Mouse (Mus musculus): ENCODE data around the gene Lurap1.
A peak's percentile ranks its signal among the peaks of the same experiment; 100 is the strongest.

Gene Lurap1

DNA sequence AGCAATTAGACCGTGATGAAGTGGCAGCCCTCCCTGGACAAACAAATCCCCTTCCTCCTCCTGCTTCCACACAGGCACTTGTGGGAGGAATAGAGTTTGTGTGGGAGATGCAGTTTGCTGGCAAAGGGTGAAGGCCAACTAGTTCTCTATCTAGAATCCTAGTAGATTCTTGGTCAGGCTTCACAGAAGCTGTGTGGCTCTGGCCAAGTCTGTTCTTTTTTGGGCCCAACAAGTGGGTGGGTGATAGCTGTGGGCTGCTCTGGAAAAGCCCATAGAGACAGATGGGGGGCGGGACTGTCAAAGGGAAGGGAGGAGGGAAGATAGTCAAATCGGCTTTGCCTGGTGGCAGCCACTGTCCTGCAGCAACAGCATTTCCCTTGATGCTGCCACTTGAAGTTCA, 9.6 kb upstream of the Lurap1 start:
- DNase-seq: no peak

DNA sequence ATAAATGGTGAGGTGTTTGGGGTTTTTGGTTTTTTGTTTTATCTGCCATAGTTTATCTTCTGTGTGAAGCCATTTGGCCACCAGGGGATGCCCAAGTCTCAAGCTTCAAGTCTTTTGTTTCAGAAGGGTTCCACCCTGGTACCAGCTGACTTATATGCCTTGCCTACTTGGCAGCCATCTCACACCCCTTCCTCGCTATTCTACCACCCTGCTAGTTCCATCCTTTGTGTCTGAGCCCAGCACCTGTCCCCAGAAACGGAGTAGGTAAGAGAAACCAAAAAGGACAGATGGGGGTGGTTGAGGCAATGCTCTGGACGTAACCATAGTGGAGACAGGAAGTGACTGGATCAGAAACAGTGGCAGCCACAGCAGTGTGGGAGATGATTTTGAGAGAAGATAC, 8.8 kb upstream of the Lurap1 start:
- peak in 1 of 2 experiments; percentile 64 for DNase-seq

DNA sequence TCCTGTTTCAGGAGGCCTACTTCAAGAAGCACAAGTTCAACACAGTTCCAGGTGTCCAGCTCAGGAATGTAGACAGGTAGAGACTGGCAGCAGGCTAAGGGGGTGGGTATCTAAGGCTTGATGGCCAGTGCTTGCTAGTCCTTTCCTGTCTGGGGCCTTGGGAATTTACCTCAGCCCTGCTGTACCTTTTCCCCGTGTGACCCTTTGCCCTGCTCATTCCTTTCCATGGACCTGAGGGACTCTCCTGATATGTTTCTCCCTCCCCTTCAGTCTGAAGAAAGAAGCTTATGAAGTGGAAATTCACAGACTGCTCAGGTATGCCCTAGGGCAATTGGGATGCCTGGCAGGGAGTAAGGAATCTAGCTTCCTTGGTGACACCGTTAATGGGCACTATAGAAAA, 6.7 kb upstream of the Lurap1 start:
- DNase-seq: peak; percentile 47 to 60

DNA sequence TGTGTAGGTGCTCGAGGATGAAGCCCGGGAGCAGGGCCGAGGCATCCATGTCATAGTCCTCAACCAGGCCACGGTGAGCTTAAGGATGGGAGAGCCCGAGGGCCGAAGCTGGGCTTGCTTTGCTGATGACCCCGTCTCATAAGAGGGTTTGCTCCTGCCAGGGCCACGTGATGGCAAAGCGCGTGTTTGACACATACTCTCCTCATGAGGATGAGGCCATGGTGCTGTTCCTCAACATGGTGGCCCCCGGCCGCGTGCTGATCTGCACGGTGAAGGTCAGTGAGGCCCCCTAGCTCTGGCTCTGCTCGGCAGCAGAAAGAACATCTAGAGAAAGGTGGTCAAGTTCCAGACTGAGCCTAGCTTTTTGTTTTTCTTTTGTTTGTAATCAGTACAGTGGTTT, 1.6 kb upstream of the Lurap1 start:
- DNase-seq: no peak

DNA sequence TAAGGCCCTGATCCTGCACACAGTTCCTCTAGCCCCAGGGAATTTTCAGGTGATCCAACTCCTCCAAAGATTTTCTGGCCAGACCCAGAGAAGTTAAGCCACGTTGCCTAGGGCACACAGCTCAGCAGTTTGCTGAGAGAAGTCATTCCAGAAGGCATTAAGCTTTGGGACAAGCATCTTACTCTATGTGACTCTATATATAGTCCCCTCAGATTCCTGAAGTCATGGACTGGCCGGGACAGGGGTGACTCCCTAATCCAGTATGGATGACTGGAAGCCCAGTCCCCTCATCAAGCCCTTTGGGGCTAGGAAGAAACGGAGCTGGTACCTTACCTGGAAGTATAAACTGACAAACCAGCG, 296 bp downstream of the Lurap1 start:
- no peak for DNase-seq

DNA sequence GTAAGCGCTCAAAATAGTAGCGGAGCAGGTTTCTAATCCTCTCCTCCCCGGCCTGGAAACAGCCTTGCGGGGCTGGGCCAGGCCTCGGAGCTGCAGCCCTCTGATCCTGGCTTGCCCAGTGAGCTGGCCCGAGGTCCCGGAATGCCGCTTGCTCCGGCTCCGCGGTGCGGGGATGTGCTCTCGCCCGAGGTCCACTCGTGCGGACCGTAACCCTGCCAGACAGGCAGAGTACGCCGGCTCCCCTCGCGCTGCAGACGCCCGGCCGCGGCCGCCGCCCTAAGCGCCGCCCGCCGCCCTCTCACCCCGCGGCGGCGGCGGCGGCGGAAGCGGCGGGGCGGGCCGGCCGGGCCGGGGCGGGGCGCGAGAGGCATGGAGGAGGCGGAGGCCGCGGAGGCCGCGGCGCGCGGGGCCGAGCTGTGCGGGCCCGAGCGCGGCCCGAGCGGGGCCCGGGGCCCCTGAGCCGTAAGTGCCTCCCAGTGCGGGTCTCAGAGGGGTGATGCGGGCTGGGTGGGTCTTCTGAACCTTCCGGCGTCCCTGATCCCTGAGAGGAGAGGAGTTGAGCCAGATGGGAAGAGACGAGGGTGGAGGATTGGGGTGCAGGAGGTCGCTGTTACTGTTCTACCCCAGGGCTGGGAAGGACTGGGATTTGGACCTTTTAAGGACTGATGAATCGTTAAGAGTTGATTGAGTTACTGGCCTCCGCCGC, 829 bp downstream of the Lurap1 start:
- peak; percentile 66 to 89 for DNase-seq

DNA sequence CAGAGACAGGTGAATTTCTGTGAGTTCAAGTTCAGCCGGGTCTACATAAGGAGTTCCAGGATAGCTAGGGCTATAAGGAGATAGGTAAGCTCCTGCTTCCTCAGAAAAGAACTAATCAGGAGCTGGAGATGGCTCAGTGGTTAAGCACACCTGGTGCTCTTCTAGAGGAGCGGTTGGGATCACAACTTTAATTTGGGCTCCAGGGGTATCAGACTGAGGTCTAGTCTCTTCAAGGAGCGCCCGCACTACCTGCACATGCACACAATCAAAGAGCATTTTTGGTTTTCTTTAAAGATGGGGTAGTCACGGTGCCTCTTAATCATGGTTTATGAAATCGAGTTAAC, 1.4 kb downstream of the Lurap1 start:
- no peak for DNase-seq

DNA sequence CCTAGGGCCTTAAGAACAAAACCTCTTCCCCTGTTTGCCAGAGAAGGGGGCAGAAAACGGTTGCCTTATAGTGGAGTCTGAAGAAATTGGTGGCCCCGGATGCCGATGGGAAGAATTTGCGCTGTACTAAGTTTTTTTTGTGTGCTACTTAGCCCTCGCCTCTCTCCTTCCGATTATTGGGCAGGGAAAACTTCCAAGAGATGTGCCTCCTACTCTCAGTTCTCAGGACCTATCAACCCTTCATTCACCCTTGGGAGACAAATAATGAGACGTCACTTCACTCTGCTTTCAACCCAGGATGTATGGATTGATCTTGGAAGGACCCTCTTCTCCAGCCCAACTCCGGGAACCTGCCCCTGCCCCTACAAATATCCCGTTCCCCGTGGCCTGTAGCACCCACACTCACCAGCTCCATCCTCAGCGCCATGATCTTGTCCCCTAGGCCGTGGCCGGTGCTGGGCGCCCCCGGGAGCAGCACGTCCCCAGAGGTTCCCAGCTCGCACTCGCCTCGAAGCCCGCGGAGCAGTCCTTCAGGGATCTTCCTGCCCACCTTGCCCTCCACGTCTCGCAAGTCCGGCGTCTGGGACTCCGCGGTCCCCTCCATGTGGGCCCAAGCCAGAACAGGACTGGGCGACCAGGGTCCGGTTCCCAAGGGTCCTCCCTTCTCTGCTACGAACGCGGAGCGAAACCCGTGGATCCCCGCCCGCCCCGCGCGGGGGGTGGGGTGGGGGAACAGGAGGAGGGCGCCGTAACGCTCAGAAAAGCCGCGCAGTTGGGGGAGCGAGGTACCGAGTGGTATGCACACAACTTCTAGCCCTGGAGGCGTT, 7.0 kb downstream of the Lurap1 start:
- peak; percentile 72 to 85 for DNase-seq

DNA sequence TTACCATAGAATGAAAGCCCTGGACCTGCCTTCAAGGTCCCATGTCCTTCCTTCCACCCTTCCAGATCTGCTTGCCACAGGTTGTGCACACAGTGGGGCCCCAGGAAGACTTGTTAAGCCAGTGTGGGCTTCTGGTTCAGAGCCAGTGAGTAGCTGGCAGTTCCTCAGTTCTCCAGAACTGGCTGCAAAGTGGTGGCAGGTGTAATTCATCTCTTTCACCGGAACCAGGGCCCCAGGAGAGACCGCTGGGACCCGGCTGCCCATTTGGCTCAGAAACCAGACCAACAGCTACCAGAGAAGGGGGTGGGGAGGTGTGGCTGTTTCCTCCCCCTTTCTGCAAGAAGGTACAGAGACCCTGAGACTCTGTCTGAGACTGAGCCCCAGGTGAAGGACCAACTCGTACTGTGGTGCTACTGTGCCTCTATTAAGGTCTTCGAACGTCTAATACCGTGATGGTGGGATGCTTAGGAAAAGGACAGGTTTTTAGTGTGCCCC, 7.8 kb downstream of the Lurap1 start:
- peak; percentile 38 to 45 for DNase-seq

DNA sequence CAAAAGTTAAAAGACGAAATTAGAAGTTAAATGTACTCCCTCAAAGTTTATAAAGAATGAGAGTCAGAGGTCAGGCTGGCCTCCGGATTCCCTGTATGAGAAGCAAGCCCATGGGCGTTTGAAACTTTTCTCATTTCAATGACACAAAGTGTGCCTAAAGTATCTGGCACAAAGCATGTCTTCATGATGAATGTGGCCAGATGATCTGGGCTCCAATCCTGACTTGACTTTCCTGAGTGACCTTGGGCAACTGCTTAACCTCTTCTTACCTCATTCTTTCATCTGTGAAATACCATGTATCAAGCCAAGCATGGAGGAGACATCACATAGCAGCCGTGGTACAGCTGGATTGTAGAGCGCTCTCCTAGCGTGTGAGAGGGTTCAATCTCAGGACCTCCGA, 8.9 kb downstream of the Lurap1 start:
- DNase-seq: no peak

DNA sequence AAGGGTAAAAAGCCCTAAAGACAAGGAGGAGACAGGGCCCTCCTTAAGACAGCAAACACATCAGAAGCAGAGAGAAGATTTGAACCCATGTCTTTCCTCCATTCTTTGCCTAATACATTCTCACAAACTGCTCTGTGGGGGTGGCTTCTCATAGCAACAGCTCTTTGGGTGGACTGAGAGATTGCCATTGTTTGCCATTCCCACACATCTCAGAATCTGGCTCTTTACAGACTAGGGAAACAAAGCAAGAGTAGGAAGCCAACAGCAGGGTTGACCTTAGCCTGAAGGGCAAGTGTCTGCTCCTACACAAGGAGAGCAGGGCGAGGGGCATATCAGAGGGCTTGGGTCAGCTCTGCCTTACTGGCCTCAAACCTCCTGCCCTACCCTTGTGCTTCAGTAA, 9.4 kb downstream of the Lurap1 start:
- DNase-seq: no peak

DNA sequence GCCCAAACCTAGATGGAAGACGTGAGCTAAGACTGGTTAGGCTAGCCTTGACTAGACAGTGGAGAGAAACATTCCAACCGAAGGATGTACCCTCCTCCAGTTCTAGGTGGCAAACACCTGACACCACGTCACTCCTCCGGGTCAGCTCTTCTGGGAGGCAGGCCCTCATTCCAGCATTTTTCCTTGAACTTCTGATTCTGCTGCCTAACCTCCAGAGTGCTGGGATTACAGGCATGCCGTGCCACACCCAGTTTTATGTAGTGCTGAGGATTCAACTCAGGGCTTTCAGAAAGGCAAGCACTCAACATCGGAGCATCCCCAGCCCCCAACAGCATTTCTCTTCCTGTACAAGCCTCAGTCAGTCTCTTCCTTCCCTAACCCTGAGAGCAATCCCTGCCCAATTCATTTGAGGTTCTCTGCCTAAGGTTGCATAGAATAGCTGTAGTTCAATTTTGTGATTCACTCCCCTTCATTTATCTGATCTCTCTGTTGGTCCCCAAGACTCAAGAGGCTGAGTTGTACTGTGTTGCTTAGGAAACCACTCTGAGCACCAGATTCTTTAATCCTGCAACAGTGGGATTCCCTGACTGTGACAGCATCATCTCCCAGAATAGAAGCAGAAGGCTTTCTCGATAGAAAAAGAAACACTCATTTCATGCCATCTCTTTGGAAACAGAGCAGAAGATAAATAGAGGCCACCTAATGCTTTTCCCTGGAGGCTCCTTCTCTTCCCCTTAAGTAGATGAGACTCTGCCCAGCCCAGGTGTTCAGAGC, 10.2 kb downstream of the Lurap1 start:
- no peak for DNase-seq

DNA sequence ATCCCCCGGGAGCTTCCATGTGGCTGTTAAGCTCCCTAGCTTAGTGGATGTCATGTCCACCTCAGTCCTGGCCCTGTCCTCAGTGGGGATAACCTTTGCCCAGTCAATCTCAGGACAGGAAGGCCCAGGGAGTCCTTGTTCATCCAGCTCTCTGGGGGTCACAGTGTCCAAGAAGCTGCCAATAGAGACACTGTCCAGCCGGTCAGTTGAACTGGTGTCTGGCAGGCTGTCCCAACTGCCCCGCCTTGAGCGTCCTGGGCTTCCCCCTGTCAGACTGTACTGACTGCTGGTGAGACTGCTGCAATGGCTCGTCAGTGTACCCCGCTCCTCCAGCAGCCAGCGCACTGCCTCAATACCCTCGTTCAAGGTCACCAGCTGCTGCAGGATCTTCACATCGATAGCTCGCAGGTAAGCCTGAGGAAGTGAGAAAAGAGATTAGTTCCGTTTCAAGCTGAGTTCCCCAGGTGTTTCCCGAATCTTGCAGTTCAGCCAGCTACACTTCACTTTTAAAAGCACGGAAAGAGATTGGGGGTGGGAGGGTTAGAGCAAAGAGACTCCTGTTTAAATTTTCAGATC, 13.6 kb downstream of the Lurap1 start:
- no peak for DNase-seq

DNA sequence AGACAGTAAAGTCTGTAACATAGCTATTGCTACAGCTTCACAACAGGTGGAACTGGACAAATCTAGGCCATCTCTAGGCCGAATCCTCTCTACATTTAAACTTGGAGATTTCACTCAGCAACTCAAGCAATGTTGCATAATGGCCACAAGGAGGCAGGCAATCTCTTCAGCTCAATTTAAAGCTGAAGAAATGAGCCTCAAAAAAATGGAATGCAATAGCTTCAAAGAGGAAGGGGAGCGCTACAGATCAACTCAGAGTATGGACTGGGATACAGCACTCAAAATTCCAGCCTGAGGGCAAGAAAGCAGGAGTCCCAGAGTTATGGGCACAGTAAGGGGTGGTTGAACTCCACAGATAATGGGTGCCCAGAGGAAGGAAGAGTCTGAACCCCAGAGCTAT, 16.1 kb downstream of the Lurap1 start:
- DNase-seq: no peak

DNA sequence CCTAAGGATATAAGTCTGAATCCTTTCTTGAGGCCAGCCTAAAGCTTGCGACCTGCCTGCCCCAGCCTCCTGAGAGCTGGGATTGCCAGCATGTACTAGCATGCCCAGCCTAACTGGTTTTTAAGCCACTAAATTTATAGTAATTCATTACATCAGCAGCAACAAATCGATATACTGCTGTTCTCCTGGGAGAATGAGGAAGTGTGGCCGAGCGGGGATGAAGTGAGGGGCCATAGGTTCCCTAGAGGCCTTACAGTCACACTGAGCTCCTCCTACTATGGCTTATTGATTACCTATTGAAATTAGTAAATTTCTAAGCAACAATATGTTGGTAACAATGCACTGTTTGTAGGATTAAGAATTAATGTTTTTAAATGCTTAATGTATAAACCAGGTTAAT, 18.0 kb downstream of the Lurap1 start:
- DNase-seq: no peak

DNA sequence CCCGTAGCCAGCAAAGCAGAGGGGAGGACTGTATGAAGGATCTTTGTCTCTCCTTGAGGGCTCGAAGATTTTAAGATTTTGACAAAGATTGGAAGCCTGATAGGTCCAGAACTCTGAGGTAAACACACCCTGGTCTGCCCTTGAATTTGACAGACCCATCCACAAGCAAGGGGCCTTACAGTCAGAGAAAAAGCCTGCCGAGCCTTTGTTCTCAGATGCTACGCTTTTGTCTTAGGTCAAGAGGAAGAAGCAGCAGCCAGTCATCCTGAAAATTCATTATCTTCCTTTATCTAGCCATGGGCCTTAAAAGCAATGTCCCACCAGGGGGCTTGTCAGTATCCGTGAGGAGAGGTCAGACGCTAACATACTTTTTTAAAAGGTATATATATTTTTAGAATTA, 23.2 kb downstream of the Lurap1 start:
- no peak for DNase-seq

DNA sequence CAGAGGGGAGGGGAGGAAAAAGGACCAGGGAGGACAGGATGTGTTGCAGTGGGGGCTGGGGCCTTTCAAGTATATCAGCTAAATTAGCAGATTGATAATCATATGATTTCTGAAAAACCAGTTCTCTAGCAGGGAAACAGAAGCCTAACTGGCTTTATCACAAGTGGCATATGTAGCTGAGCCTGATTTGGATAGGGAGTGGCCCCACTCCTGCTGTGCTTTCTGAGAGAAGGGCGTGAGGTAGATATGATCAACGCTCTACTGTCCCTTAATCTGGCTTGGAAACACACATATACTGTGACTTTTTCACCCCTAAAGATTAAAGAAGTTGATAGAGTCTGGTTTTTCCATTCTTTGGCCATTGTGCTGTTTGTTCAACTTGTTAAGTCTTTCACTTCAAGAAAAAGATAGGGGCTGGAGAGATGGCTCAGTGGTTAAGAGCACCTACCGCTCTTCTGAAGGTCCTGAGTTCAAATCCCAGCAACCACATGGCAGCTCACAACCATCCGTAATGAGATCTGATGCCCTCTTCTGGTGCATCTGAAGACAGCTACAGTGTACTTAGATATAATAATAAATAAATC, 25.2 kb downstream of the Lurap1 start:
- no peak for DNase-seq

DNA sequence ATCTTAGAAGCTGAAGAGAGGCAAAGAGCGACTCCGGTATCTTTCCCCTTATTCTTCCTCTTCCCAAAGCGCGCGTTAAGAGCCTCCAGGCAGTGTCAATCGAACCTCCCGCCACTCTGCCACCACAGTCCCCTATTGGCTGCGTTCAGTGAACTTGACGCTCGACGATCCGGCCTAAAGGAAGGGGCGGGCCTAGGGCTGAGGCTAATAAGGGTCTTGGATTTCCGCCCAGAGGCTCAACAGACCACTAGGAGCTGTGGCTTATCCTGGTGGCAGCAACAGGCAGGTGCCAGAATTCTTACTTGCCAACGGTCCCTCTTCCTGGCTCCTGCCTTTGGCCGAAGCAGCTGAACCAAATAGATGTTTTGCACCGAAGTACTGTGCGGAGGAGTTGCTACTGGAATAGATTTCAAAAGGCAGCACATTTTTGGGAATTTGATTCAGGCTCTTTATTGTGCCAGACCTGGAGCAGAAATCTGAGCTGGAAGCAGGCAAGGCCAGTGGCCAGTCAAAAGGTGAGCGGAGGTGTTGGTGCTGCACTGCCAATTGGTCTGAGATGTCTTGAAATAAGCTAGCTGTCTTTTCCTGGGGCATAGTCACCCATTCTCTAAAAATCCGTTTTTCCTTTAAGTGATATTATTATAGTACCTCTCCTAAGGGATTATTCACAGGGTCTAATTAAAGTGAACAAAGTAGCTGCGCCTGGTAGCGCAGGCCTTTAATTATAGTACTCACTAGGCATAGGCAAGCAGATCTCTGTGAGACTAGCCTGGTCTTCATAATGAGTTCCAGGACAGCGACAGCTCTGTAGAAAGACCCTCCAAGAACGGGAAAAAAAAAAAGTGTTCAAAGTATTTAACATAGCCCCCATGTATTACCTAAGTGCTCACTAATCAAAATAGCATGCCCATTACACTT, 27.3 kb downstream of the Lurap1 start, which contains the start of the genes Rad54l and Pomgnt1:
Rad54l (minus strand) TSS at position 89 of the 918 bp plus-strand sequence.
Pomgnt1 (plus strand) TSS at position 239 of the 918 bp plus-strand sequence.
- DNase-seq: peak; percentile 89 to 90

DNA sequence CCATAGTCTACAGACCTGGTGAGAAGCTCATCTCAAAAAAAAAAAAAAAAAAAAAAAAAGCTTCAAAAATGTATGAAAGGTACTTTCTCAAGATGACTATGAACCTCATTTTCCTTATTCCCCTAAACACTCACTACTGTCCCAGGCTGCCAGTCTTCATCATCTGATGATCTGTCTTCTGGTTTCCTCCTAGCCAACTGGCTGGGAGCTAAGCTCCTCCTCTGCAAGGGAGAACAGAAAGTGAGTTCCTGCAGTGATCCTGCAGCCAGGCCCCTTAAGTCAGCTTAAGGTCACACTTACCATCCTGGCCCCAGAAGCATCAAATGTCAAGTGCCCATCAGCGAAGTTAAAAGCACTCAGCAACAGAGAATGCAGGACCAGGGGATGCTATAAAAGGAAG, 28.4 kb downstream of the Lurap1 start:
- no peak for DNase-seq

DNA sequence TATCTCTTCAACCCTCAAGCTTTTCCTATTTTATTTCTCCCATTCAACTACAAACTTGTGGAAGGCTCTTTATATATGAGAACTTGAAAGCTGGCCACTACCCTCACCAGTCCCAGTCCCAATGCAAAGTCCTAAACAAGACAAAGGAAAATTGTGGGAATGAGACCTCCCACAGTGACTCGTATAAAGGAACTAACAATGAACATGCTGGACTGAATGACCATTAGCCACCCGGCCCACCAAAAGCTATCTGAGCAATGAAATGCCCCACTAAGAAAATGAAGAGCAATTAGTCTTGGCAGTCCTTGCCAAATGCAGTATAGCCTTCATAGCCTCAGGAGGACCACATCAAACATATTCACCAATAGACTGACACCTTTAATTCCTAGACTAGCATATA, 39.7 kb downstream of the Lurap1 start:
- DNase-seq: no peak

DNA sequence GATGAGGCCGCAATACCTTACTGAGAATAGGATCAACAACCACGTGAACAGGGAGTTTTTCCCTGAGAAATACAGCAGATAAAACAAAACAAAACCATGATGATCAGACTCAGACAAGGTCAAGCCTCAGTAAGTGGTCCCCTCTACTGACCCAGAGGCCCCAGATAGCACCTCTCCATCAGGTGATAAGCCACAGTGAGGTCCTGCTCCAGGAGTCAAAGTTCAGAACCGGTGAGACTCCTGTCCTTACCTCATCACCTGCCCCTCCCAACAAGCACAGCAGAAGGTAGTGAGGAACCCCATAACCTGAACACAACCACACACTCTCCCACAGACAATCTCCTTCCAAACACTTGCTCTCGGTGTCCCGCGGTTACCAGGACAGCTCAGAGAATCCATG, 40.4 kb downstream of the Lurap1 start:
- no peak for DNase-seq

DNA sequence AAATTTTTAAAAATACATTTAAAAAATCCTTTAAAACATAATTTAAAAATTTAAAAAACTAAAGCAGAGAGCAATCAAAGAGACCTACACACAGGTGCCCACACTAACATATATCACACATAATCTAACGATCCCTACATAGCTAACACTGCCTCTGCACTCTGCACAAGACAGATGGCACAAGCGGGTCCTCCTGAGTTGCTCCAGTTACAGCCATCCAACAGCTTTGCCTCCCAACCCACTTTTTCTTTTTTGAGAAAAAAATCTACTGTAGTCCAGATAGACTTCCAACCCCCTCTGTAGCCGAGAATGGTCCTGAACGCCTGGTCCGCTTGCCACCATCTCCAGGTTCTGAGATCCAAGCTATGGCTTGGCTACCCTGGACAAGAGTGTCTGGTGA, 45.9 kb downstream of the Lurap1 start:
- no peak for DNase-seq
